Mouse (Mus musculus) gastrocnemius, adult 2 months (tissue): Measurements from ENCODE around the gene Cyld. TPM values are rescaled to one million over a fixed set of nuclear protein-coding genes. Genes with fewer than 3 reads are reported as not detected.

Source experiments
- DNase-seq: peaks from one replicate; pipeline ENCODE4 v3.0.0; 2022
- H3K27ac ChIP-seq: fragments of 200-600 bp; 2 replicates; pipeline ENCODE4 v1.8.1; 2022; ENCODE audit warnings: mild to moderate bottlenecking
- H3K4me3 ChIP-seq: fragments of 200-600 bp; 2 replicates; pipeline ENCODE4 v1.8.1; 2022; ENCODE audit warnings: mild to moderate bottlenecking, moderate library complexity
- CTCF ChIP-seq: fragments of 200-600 bp; IDR thresholded peaks from 2 replicates; pipeline ENCODE4 v1.8.1; 2022; ENCODE audit warnings: antibody characterized with exemption, mild to moderate bottlenecking, moderate library complexity
- intact Hi-C: fragments of 180-260 bp; cut with DNase I; formaldehyde crosslinking; loops from one replicate; pipeline ENCODE4 v1.15.1; 2025
- total RNA-seq, 2 experiments: library from RNA; stranded (reverse); gene quantifications; 2 replicates each; pipeline ENCODE4 v1.2.3; 2021

Cyld gene
- total RNA-seq, 2 experiments from 2014 or later: 18.1 to 22.5 TPM

DNA sequence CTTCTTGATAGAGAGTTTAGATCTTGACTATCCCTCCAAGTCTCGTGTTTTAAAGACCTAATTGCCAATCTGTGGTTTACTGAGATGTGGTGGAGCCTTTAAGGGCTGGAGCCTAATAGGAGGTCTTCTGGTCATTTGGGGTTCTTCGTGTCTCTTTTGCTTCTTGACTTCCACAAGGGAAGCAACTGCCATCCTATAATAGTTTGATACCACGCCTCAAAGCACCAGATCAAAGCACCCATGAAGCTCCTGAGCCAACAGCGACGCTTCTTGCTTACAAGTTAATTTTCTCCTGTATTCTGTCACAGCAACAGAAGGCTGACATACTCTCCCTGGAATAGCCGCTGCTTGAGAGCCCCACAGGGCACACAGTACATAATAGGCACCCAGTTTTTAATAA is 4.0 kb upstream of the Cyld start:
- no peak for DNase-seq
- intact Hi-C loops: loop anchor here (10.0 kb wide), 1 partner anchor 428 kb away; no protein-coding TSS in a partner anchor
- Histone ChIP-seq H3K4me3 (no peak overlapping the region), H3K27ac (no peak overlapping the region)
- no peak for TF ChIP-seq CTCF

DNA sequence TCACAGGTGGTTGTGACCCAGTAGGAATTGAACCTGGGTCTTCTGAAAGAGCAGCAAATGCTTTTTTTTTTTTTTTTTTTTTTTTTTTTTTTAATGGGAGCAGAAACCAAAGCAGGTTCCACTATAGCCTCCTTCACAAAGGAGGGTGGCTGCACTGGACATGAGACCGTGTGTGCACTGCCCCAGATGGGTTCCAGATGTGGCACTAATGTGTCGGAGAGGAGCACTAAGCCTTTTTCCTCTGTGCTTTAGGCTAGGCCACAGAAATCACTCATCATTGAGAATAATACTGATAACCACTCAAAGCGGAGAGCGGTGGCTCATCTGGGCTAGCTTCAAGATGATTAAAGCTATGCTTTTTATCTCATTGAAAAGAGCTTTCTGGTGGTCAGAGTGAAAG is 3.5 kb upstream of the Cyld start:
- no peak for TF ChIP-seq CTCF
- intact Hi-C loops: loop anchor here (10.0 kb wide), 1 partner anchor 429 kb away; no protein-coding TSS in a partner anchor

DNA sequence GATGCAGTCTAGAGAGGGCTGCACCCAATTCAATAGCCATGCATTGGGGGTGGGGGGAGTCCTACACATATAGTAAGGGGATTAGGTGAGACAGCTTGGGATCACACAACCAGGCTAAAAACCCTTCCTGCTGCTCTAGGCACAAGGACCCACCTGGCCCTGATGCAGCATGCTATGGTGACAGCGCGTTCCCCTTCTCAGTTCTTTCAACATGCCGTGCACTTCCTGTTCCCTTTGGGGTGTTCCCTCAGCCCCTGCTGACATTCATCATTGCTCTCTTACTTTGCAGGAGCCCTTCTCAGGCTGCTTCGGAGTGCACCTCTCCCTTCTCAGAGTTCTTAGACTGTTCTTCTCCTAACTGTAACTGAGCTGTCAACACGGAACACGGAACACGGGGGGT is 2.5 kb upstream of the Cyld start:
- intact Hi-C loops: loop anchor here (10.0 kb wide), 1 partner anchor 429 kb away; no protein-coding TSS in a partner anchor
- no peak for TF ChIP-seq CTCF
- H3K27ac ChIP-seq: no peak overlapping the region
- H3K4me3 ChIP-seq: no peak overlapping the region
- no peak for DNase-seq

More for the DNA sequence above, 3.5 kb upstream of the Cyld start:
- no peak for DNase-seq
- no peak overlapping the region for H3K27ac ChIP-seq
- no peak overlapping the region for H3K4me3 ChIP-seq

GRCm38 (mm10) chr8:88696228-88696627 is 600 bp upstream of the Cyld start:
- no peak for TF ChIP-seq CTCF
- intact Hi-C loops: loop anchor here (2.0 to 10.0 kb wide), 3 partner anchors 49 to 431 kb away; partner anchors contain the start of gene Nod2
- Histone ChIP-seq H3K27ac (peak overlapping the region; percentile 89), H3K4me3 (peak overlapping the region; percentile 80)
- DNase-seq: no peak

DNA sequence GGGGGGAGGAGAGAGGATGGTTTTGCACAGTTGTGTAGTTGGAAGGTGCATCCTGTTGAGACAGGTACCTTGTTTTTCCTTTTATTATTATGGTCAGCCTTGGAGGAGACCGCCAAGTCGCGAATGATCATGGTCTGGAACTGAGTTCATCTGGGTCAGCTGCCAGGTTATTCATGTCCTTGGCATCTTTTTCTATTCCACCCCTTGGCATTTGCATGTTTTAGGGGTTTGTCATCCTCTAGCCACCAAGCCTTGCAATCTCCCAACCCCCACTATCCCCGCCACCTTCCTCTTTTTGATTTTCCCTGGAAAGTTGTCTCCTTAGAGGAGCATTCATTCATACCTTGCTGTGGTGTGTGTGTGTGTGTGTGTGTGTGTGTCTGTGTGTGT is 809 bp downstream of the Cyld start:
- intact Hi-C loops: loop anchor here (2.0 to 10.0 kb wide), 3 partner anchors 50 to 433 kb away; partner anchors contain the start of gene Nod2
- DNase-seq: peak; percentile 45
- Histone ChIP-seq H3K27ac (peak overlapping the region; percentile 96), H3K4me3 (peak overlapping the region; percentile 80)
- no peak for TF ChIP-seq CTCF

DNA sequence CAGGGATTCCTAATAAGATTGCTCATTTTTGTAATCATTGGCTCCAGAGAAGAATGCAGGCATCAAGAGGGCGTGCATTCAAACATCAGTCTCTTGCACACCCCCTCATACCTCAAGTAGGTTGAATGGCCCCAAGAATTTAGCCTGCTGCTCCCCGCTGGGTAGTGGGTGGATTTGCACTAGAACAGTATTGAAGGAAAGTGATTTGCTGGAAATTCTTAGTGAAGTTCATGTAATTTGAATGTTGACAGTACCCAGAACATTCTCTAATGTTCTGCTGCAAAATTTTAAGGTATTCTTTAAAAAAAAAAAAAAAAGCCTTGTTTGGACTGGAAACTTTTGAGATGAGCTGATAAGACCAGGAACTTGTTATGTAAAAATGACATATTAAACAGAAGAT is 1.2 kb downstream of the Cyld start:
- no peak for DNase-seq
- Histone ChIP-seq H3K4me3 (peak overlapping the region; percentile 80), H3K27ac (peak overlapping the region; percentile 96; the same call in 1 of the 2 replicates)
- intact Hi-C loops: loop anchor here (5.0 to 10.0 kb wide), 2 partner anchors 51 to 433 kb away; partner anchors contain the start of gene Nod2
- no peak for TF ChIP-seq CTCF

DNA sequence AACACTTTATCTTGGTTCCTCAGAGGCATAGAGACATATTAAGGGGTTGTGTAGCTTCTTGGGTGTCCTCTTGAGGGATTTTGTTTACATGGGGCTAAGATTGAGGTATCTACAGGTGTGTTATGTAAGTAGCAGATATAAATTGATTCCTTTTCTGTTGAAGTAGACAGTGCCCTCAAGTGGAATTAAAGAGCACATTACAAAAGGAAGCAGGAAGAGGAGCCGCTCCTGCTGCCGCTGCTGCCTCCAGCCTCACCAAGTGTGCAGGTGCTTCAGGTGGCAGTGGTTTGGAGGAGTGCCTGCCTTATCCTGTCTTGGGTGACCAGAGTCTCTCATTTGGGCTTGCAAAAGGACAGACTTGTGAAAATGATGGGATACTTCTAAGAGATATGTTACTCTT is 4.8 kb downstream of the Cyld start:
- Histone ChIP-seq H3K4me3 (no peak overlapping the region), H3K27ac (peak overlapping the region; percentile 32; the same call in 1 of the 2 replicates)
- peak; percentile 66 for TF ChIP-seq CTCF
- intact Hi-C loops: no loop called here
- no peak for DNase-seq

- no peak overlapping the region for H3K27ac ChIP-seq
- intact Hi-C loops: no loop called here
- no peak for DNase-seq
- TF ChIP-seq CTCF: no peak
- H3K4me3 ChIP-seq: no peak overlapping the region
Observed at GRCm38 (mm10) chr8:88702816-88703215, 6.0 kb downstream of the Cyld start.

GRCm38 (mm10) chr8:88723256-88723963 is 26.6 kb downstream of the Cyld start:
- TF ChIP-seq CTCF: no peak
- intact Hi-C loops: no loop called here
- H3K4me3 ChIP-seq: no peak overlapping the region
- H3K27ac ChIP-seq: no peak overlapping the region
- DNase-seq: no peak

- TF ChIP-seq CTCF: peak; percentile 93; the same call in 1 of the 2 replicates
- Histone ChIP-seq H3K27ac (no peak overlapping the region), H3K4me3 (peak overlapping the region; percentile 40)
- DNase-seq: peak; percentile 82
- intact Hi-C loops: no loop called here
Observed at GRCm38 (mm10) chr8:88755175-88755791, 58.5 kb downstream of the Cyld start.

DNA sequence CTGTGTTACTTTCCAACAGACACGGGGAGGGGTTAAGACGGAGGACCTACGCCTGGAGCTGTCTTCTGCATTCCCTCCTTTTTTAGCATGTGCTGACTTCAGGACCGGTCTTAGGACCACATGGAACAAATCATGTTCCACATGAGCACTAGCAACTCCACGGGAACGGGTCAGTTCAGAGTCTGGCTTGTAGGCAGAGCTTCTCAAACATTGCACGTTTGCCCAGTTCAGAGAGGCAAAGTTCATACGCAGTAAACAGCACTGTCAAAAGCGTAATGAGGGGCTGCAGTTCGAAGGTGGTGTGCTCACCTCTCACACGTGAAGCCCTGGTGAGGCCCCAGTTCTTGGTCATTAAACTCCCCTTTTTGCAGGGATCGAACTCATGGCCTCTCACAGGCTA is 65.2 kb downstream of the Cyld start:
- TF ChIP-seq CTCF: no peak
- Histone ChIP-seq H3K27ac (no peak overlapping the region), H3K4me3 (no peak overlapping the region)
- intact Hi-C loops: no loop called here
- DNase-seq: no peak

GRCm38 (mm10) chr8:88771241-88771640 is 74.4 kb downstream of the Cyld start:
- TF ChIP-seq CTCF: no peak
- H3K4me3 ChIP-seq: no peak overlapping the region
- DNase-seq: no peak
- intact Hi-C loops: no loop called here
- no peak overlapping the region for H3K27ac ChIP-seq

DNA sequence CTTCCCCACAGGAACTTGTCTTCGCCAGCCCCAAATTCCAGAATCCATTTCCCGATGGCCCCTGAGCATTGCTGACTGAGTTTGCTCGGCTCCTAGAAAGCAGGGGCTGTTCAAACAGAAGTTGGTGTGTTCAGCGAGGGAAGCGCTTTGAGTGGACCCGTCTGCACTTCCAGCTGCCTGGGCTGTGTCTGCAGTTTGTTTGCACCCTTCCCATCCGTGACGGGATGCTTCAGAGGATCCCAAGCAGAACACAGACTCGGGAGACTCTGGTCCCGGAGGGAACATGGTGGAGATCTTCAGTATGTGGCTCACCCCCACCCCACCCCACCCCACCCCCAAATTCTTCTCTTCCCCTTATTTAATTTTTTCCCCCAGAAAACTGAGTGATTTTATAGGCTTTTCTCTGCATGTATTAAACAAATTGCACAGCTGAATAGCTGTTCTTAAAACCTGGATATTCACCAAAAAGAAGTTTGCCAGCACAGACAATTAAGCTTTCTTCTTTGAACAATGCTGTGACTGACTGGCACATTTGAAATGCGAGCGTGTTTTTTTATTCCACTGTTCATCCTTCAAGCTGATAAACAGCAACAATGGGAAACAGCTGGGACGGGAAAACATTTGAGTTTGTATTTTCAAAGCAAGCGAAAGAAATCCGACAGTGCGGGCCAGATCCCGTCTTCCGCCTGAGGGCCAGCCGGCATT is 77.9 kb downstream of the Cyld start:
- H3K4me3 ChIP-seq: peak overlapping the region; percentile 5; the same call in 1 of the 2 replicates
- no peak overlapping the region for H3K27ac ChIP-seq
- DNase-seq: no peak
- TF ChIP-seq CTCF: no peak
- intact Hi-C loops: no loop called here
